Mouse (Mus musculus) intestine, postnatal 0 days (tissue): Measurements from ENCODE around the gene Sult2b1. TPM values are rescaled to one million over a fixed set of nuclear protein-coding genes. Genes with fewer than 3 reads are reported as not detected.
A peak's percentile ranks its signal among the peaks of the same experiment; 100 is the strongest.

Experiments used
- ATAC-seq: fragments of 200-750 bp; cut with Nextera tagmentation; 2 replicates; pipeline ENCODE4 v1.8.0; 2017; ENCODE audit warnings: mild to moderate bottlenecking, moderate TSS enrichment, moderate library complexity
- H3K27ac ChIP-seq: fragments of 300-500 bp; sonication (generic); 2 replicates; pipeline ENCODE4 v1.5.1; 2014; ENCODE audit warnings: mild to moderate bottlenecking, low read depth, low read length, moderate library complexity
- H3K27me3 ChIP-seq: fragments of 300-500 bp; sonication (generic); replicated peaks from 2 replicates; pipeline ENCODE4 v1.6.1; 2014; ENCODE audit warnings: low read length, mixed read lengths; ENCODE audit not compliant: control insufficient read depth, insufficient read depth
- H3K36me3 ChIP-seq: fragments of 300-500 bp; sonication (generic); 2 replicates; pipeline ENCODE4 v1.6.1; 2014; ENCODE audit warnings: mild to moderate bottlenecking, moderate library complexity; ENCODE audit not compliant: control insufficient read depth, insufficient read depth
- H3K4me1 ChIP-seq: fragments of 300-500 bp; sonication (generic); replicated peaks from 2 replicates; pipeline ENCODE4 v1.6.1; 2014; ENCODE audit warnings: antibody characterized with exemption, low read length, mixed read lengths; ENCODE audit not compliant: control insufficient read depth, insufficient read depth
- H3K4me2 ChIP-seq: fragments of 300-500 bp; sonication (generic); replicated peaks from 2 replicates; pipeline ENCODE4 v1.6.1; 2014; ENCODE audit warnings: low read depth, mild to moderate bottlenecking, moderate library complexity
- H3K4me3 ChIP-seq: fragments of 300-500 bp; sonication (generic); 2 replicates; pipeline ENCODE4 v1.5.1; 2014; ENCODE audit warnings: low read depth, low read length
- H3K9ac ChIP-seq: fragments of 300-500 bp; sonication (generic); 2 replicates; pipeline ENCODE4 v1.6.1; 2014; ENCODE audit warnings: mild to moderate bottlenecking, low read depth, low read length
- H3K9me3 ChIP-seq: fragments of 300-500 bp; sonication (generic); 2 replicates; pipeline ENCODE4 v1.6.1; 2016; ENCODE audit warnings: mixed run types; ENCODE audit not compliant: control insufficient read depth
- CTCF ChIP-seq: sonication (generic); IDR thresholded peaks from 2 replicates; pipeline ENCODE4 v1.5.1; 2016; ENCODE audit warnings: low read depth, mild to moderate bottlenecking, control low read depth, antibody characterized with exemption, moderate library complexity
- WGBS: fragments of 180-500 bp; shearing (Covaris S2); extraction: QIAGEN DNeasy Blood & Tissue Kit; methylation state at CpG from one replicate; pipeline ENCODE4 v1.1.7; 2014; 5-methylcytosine and 5-hydroxymethylcytosine counted together
- polyA plus RNA-seq: library from polyadenylated mRNA; unstranded; fragments of >200 nt; fragmentation: Nextera tagmentation; extraction: Ambion mirVana; gene quantifications from 2 replicates; pipeline ENCODE4 v1.2.1, GENCODE M21; 2015

Sult2b1 gene
- polyA plus RNA-seq, 1 experiment from 2014 or later: 36.7 TPM

GRCm38 (mm10) chr7:45707375-45707967, 77.0 kb downstream of the Sult2b1 start:
- Histone ChIP-seq H3K4me3 (peak overlapping the region; percentile 56), H3K27me3 (no peaks in the 10 kb centered on the region), H3K27ac (peak overlapping the region; percentile 98), H3K4me1 (peaks cover 31% of the 10 kb centered on the region), H3K36me3 (peaks cover 24% of the 10 kb centered on the region; the same call in 1 of the 2 replicates), H3K9me3 (no peaks in the 10 kb centered on the region), H3K4me2 (peak overlapping the region; percentile 95), H3K9ac (peak overlapping the region; percentile 84)
- ATAC-seq: peak; percentile 32
- no peak for TF ChIP-seq CTCF
- under 1% methylated on average over 27 of the region's 27 CpGs for WGBS

GRCm38 (mm10) chr7:45706721-45707241, 77.7 kb downstream of the Sult2b1 start:
- H3K4me3 ChIP-seq: peak overlapping the region; percentile 56
- H3K9me3 ChIP-seq: no peaks in the 10 kb centered on the region
- ATAC-seq: no peak
- peak overlapping the region; percentile 84 for H3K9ac ChIP-seq
- H3K4me1 ChIP-seq: peaks cover 31% of the 10 kb centered on the region
- TF ChIP-seq CTCF: peak; percentile 29; the same call in 1 of the 2 replicates
- peaks cover 20% of the 10 kb centered on the region; the same call in 1 of the 2 replicates for H3K36me3 ChIP-seq
- H3K27ac ChIP-seq: peak overlapping the region; percentile 98
- H3K4me2 ChIP-seq: peak overlapping the region; percentile 95
- under 1% methylated on average over 41 of the region's 45 CpGs for WGBS
- H3K27me3 ChIP-seq: no peaks in the 10 kb centered on the region

- Histone ChIP-seq H3K4me1 (peaks cover 31% of the 10 kb centered on the region), H3K4me3 (peak overlapping the region; percentile 56), H3K9ac (peak overlapping the region; percentile 84), H3K9me3 (no peaks in the 10 kb centered on the region), H3K27me3 (no peaks in the 10 kb centered on the region), H3K27ac (peak overlapping the region; percentile 98), H3K36me3 (peaks cover 11% of the 10 kb centered on the region; the same call in 1 of the 2 replicates), H3K4me2 (peak overlapping the region; percentile 95)
- WGBS: 1% methylated on average over 7 of the region's 7 CpGs
- ATAC-seq: no peak
- TF ChIP-seq CTCF: no peak
These were observed 78.6 kb downstream of the Sult2b1 start for GRCm38 (mm10) chr7:45705873-45706281.

DNA sequence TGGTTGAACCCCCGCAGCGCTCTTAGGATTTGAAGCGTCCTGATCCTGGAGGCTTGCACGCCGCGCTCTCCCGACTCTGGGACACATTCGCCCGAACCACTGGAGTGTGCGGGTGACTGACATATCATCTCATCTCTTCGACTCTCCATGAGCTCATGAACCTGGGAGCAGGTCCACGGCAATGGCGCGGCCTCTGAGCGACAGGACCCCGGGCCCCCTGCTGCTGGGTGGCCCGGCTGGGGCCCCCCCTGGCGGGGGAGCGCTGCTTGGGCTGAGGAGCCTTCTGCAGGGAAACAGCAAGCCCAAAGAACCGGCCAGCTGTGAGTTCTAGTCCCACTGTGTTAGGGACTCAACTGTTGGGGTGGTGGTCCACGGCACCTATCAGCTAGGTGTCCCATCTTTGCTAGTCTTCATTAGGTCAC, 79.0 kb downstream of the Sult2b1 start:
- peaks cover 2% of the 10 kb centered on the region; the same call in 1 of the 2 replicates for H3K27me3 ChIP-seq
- TF ChIP-seq CTCF: peak; percentile 38; the same call in 1 of the 2 replicates
- H3K36me3 ChIP-seq: peaks cover 6% of the 10 kb centered on the region; the same call in 1 of the 2 replicates
- WGBS: under 1% methylated on average over 21 of the region's 21 CpGs
- peak overlapping the region; percentile 95 for H3K4me2 ChIP-seq
- peak overlapping the region; percentile 98 for H3K27ac ChIP-seq
- ATAC-seq: no peak
- H3K9me3 ChIP-seq: no peaks in the 10 kb centered on the region
- peaks cover 31% of the 10 kb centered on the region for H3K4me1 ChIP-seq
- H3K9ac ChIP-seq: peak overlapping the region; percentile 84
- peak overlapping the region; percentile 56 for H3K4me3 ChIP-seq

DNA sequence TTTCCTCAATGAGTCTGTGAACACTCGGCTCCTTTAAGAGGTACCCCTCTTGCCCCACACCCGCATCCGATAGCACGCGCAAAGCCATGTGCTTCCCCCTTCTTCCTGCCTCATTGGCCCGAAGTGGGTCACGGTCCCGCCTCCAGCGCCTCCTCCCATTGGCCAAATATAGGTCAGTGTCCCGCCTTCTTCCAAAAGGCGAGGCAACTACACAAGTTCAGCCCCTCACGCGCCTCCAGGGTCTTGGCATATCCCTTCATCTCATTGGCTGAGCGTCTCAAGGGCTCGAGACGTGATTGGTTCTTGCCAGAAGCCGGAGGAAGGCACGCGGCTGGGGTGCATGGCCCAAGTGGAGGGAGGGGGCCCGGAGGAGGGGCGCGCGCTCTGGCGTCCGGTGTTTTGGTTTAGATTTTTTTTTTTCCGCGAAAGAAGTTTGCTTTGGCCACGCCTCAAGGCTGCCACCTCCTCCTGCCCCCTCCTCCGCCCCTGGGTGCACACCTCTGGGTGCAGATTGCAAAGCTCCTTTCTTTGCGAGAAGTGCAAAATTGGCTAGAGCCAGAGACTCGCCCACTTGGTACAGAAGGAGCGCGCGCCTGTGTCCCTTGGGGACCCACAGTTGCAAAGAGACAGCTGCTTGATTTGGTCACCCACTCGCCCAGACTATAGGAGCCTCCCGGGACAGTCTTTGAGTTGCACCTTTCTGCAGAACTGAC, 79.6 kb downstream of the Sult2b1 start, which contains the start of gene Dbp:
Dbp (plus strand) TSS at position 359 of the 713 bp plus-strand sequence.
- no peaks in the 10 kb centered on the region for H3K9me3 ChIP-seq
- no peak for TF ChIP-seq CTCF
- H3K36me3 ChIP-seq: 0 out of 2 replicates have a peak, but pooled peaks cover under 1% of the 10 kb centered on the region
- H3K27ac ChIP-seq: peak within 1 kb of the TSS; percentile 98
- WGBS: 0% methylated on average over 36 of the region's 36 CpGs
- H3K4me3 ChIP-seq: peak within 1 kb of the TSS; percentile 56
- peak within 1 kb of the TSS; percentile 95 for H3K4me2 ChIP-seq
- peaks cover 28% of the 10 kb centered on the region for H3K4me1 ChIP-seq
- peak; percentile 48 for ATAC-seq
- peak within 1 kb of the TSS; percentile 84 for H3K9ac ChIP-seq
- H3K27me3 ChIP-seq: peaks cover 8% of the 10 kb centered on the region

DNA sequence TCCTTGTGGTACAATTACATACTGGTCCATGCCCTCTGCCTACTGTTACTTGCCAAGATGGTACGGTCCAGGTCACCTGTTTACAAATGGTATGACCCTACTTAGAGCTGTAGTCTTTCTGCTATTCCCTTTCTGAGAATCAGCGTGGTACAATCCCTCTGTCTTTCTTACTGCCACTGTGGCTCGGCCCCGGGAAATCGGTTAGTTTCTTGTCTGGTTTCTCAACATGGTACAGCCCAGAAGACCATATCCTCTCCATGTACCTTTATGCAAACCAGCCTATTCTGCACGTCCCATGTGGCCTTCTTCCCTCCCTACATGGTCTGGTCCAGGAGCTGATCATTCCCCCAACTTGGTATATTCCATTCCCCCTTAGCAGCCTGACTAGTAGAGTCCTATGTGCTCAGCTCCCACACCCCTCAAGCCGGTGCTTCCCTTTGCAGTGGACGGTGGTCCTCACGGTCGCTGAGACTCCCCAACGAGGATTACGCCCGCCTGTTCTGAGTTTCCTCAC, 80.4 kb downstream of the Sult2b1 start:
- Histone ChIP-seq H3K27ac (peak overlapping the region; percentile 77; the same call in 1 of the 2 replicates), H3K36me3 (no peaks in the 10 kb centered on the region), H3K27me3 (peaks cover 16% of the 10 kb centered on the region), H3K4me3 (peak overlapping the region; percentile 56), H3K4me2 (peak overlapping the region; percentile 95), H3K4me1 (peaks cover 21% of the 10 kb centered on the region; the same call in 1 of the 2 replicates), H3K9me3 (no peaks in the 10 kb centered on the region), H3K9ac (peak overlapping the region; percentile 53)
- TF ChIP-seq CTCF: no peak
- 0% methylated on average over 13 of the region's 13 CpGs for WGBS
- peak; percentile 42 for ATAC-seq
